Mouse (Mus musculus) embryonic facial prominence, embryonic 11.5 days (tissue): ENCODE data around the gene Ccdc17. TPM values are rescaled to one million over a fixed set of nuclear protein-coding genes. Genes with fewer than 3 reads are reported as not detected.
A peak's percentile ranks its signal among the peaks of the same experiment; 100 is the strongest.

Experiments used
- ATAC-seq: fragments of 200-750 bp; cut with Nextera tagmentation; replicated peaks from 2 replicates; pipeline ENCODE4 v1.8.0; 2017; ENCODE audit warnings: low read depth; ENCODE audit not compliant: insufficient number of reproducible peaks, low FRiP score, low TSS enrichment
- DNase-seq: peaks from one replicate; pipeline ENCODE4 v3.0.0-alpha.2; 2015; ENCODE audit warnings: low spot score
- H3K27ac ChIP-seq: fragments of 300-500 bp; sonication (generic); replicated peaks from 2 replicates; pipeline ENCODE4 v1.5.1; 2014; ENCODE audit warnings: mild to moderate bottlenecking, low read depth, low read length, control low read depth
- H3K27me3 ChIP-seq: fragments of 300-500 bp; sonication (generic); 2 replicates; pipeline ENCODE4 v1.6.1; 2014; ENCODE audit warnings: mild to moderate bottlenecking, low read length, moderate library complexity, mixed read lengths; ENCODE audit not compliant: control insufficient read depth, insufficient read depth
- H3K36me3 ChIP-seq: fragments of 300-500 bp; sonication (generic); replicated peaks from 2 replicates; pipeline ENCODE4 v1.6.1; 2014; ENCODE audit warnings: low read depth, mild to moderate bottlenecking, low read length, moderate library complexity, mixed read lengths; ENCODE audit not compliant: control insufficient read depth, insufficient read depth
- H3K4me1 ChIP-seq: fragments of 300-500 bp; sonication (generic); 2 replicates; pipeline ENCODE4 v1.6.1; 2014; ENCODE audit warnings: low read length, mixed read lengths; ENCODE audit not compliant: control insufficient read depth, insufficient read depth
- H3K4me2 ChIP-seq: fragments of 300-500 bp; sonication (generic); 2 replicates; pipeline ENCODE4 v1.6.1; 2014; ENCODE audit warnings: low read depth, mild to moderate bottlenecking, control low read depth, low read length, moderate library complexity
- H3K4me3 ChIP-seq: fragments of 300-500 bp; sonication (generic); 2 replicates; pipeline ENCODE4 v1.5.1; 2014; ENCODE audit warnings: low read depth, low read length, control low read depth
- H3K9ac ChIP-seq: fragments of 300-500 bp; sonication (generic); replicated peaks from 2 replicates; pipeline ENCODE4 v1.6.1; 2014; ENCODE audit warnings: mild to moderate bottlenecking, control low read depth, low read length
- H3K9me3 ChIP-seq: fragments of 300-500 bp; sonication (generic); replicated peaks from 2 replicates; pipeline ENCODE4 v1.6.1; 2016; ENCODE audit warnings: mild to moderate bottlenecking, low read length, inconsistent platforms, mixed read lengths; ENCODE audit not compliant: control insufficient read depth
- WGBS: fragments of 180-500 bp; shearing (Covaris S2); extraction: QIAGEN DNeasy Blood & Tissue Kit; methylation state at CpG from one replicate; pipeline ENCODE4 v1.1.7; 2014; 5-methylcytosine and 5-hydroxymethylcytosine counted together
- polyA plus RNA-seq: library from polyadenylated mRNA; unstranded; fragments of >200 nt; fragmentation: Nextera tagmentation; extraction: Ambion mirVana; gene quantifications from 2 replicates; pipeline ENCODE4 v1.2.1, GENCODE M21; 2014

Ccdc17 gene
- polyA plus RNA-seq, 1 experiment from 2014 or later, result 2.1 TPM

- 6% methylated on average over 23 of the region's 23 CpGs for WGBS
- H3K9ac ChIP-seq, result peak within 1 kb of the TSS; percentile 94
- DNase-seq (peak; percentile 92), ATAC-seq (peak; percentile 84)
- no peaks in the 10 kb centered on the region for H3K9me3 ChIP-seq
- peak within 1 kb of the TSS; percentile 85 for H3K27ac ChIP-seq
- H3K36me3 ChIP-seq, result no peaks in the 10 kb centered on the region
- H3K27me3 ChIP-seq, result no peaks in the 10 kb centered on the region
- peak within 1 kb of the TSS; percentile 71 for H3K4me2 ChIP-seq
- peak within 1 kb of the TSS; percentile 82 for H3K4me3 ChIP-seq
- H3K4me1 ChIP-seq, result no peaks in the 10 kb centered on the region
Measured at GRCm38 (mm10) chr4:116627722-116628662, 31.5 kb downstream of the Ccdc17 start, which contains the start of gene Nasp. Gene Nasp (minus strand): TSS chr4:116627941.

- Histone ChIP-seq H3K4me2 (no peak overlapping the region), H3K36me3 (peaks cover 9% of the 10 kb centered on the region), H3K27ac (no peak overlapping the region), H3K4me1 (no peaks in the 10 kb centered on the region), H3K9me3 (no peaks in the 10 kb centered on the region), H3K27me3 (no peaks in the 10 kb centered on the region), H3K4me3 (no peak overlapping the region), H3K9ac (no peak overlapping the region)
- DNase-seq, result no peak
- 90% methylated on average over 1 of the region's 1 CpGs for WGBS
- no peak for ATAC-seq
Measured at GRCm38 (mm10) chr4:116635197-116635596, 38.7 kb downstream of the Ccdc17 start.

- H3K4me2 ChIP-seq, result no peak overlapping the region
- peaks cover 15% of the 10 kb centered on the region for H3K36me3 ChIP-seq
- ATAC-seq, result no peak
- 94% methylated on average over 6 of the region's 6 CpGs for WGBS
- H3K4me1 ChIP-seq, result no peaks in the 10 kb centered on the region
- H3K9ac ChIP-seq, result no peak overlapping the region
- DNase-seq, result no peak
- no peak overlapping the region for H3K4me3 ChIP-seq
- no peak overlapping the region for H3K27ac ChIP-seq
- no peaks in the 10 kb centered on the region for H3K27me3 ChIP-seq
- H3K9me3 ChIP-seq, result no peaks in the 10 kb centered on the region
Measured at GRCm38 (mm10) chr4:116638821-116639220, 42.4 kb downstream of the Ccdc17 start.

DNA sequence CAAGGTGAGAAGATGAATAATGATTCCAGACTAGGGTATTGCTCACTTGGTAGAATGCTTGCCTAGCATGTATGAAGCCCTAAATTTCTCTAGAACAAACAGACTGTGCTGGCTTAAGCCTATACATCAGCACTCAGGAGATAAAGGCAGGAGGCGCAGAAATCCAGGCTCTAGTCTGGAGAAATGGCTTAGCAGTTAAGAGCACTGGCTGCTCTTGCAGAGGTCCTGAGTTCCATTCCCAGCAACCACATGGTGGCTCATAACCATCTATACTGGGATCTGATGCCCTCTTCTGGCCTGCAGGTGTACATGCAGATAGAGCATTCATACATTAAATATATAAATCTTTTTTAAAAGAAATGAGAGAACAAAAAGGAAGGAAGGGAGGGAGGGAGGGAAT lies 45.6 kb downstream of the Ccdc17 start:
- no peak overlapping the region for H3K27ac ChIP-seq
- ATAC-seq, result no peak
- peaks cover 23% of the 10 kb centered on the region for H3K36me3 ChIP-seq
- DNase-seq, result no peak
- H3K4me1 ChIP-seq, result no peaks in the 10 kb centered on the region
- no peaks in the 10 kb centered on the region for H3K27me3 ChIP-seq
- no peak overlapping the region for H3K4me3 ChIP-seq
- no peak overlapping the region for H3K9ac ChIP-seq
- H3K9me3 ChIP-seq, result no peaks in the 10 kb centered on the region
- WGBS, result 100% methylated on average over 1 of the region's 1 CpGs
- no peak overlapping the region for H3K4me2 ChIP-seq

GRCm38 (mm10) chr4:116644326-116644725 lies 47.9 kb downstream of the Ccdc17 start:
- Histone ChIP-seq H3K36me3 (peaks cover 14% of the 10 kb centered on the region), H3K4me3 (no peak overlapping the region), H3K4me2 (no peak overlapping the region), H3K27me3 (no peaks in the 10 kb centered on the region), H3K9ac (no peak overlapping the region), H3K4me1 (no peaks in the 10 kb centered on the region), H3K27ac (no peak overlapping the region), H3K9me3 (no peaks in the 10 kb centered on the region)
- 72% methylated on average over 6 of the region's 6 CpGs for WGBS
- DNase-seq, result peak; percentile 60
- no peak for ATAC-seq

- Histone ChIP-seq H3K9me3 (no peaks in the 10 kb centered on the region), H3K4me1 (peaks cover 2% of the 10 kb centered on the region; the same call in 1 of the 2 replicates), H3K27ac (no peak overlapping the region), H3K4me3 (no peak overlapping the region), H3K36me3 (peaks cover 10% of the 10 kb centered on the region), H3K4me2 (no peak overlapping the region), H3K9ac (no peak overlapping the region), H3K27me3 (no peaks in the 10 kb centered on the region)
- ATAC-seq (no peak), DNase-seq (no peak)
- 93% methylated on average over 7 of the region's 7 CpGs for WGBS
Measured at GRCm38 (mm10) chr4:116645624-116646023, 49.2 kb downstream of the Ccdc17 start.

- DNase-seq, result no peak
- no peak overlapping the region for H3K4me3 ChIP-seq
- no peak overlapping the region for H3K4me2 ChIP-seq
- no peak overlapping the region for H3K27ac ChIP-seq
- WGBS, result 96% methylated on average over 2 of the region's 2 CpGs
- no peaks in the 10 kb centered on the region for H3K9me3 ChIP-seq
- peaks cover 2% of the 10 kb centered on the region; the same call in 1 of the 2 replicates for H3K4me1 ChIP-seq
- no peak for ATAC-seq
- H3K36me3 ChIP-seq, result peaks cover 8% of the 10 kb centered on the region
- H3K27me3 ChIP-seq, result no peaks in the 10 kb centered on the region
- no peak overlapping the region for H3K9ac ChIP-seq
Measured at GRCm38 (mm10) chr4:116649411-116649810, 53.0 kb downstream of the Ccdc17 start.
